Mouse (Mus musculus) MEL-GATA-1-ER (cell line): ENCODE data around the gene Zmiz1.

Source experiments
- DNase-seq: peaks from one replicate; pipeline ENCODE4 v3.0.0-alpha.2; 2012; ENCODE audit warnings: low read depth; ENCODE audit errors: extremely low read depth

Zmiz1 gene

GRCm38 (mm10) chr14:25555848-25556247, 96.9 kb downstream of the Zmiz1 start:
- DNase-seq, result no peak

- DNase-seq, result no peak
These were observed 98.0 kb downstream of the Zmiz1 start for GRCm38 (mm10) chr14:25557014-25557413.

GRCm38 (mm10) chr14:25558479-25558878, 99.5 kb downstream of the Zmiz1 start:
- no peak for DNase-seq

- DNase-seq, result no peak
These were observed 100.9 kb downstream of the Zmiz1 start for GRCm38 (mm10) chr14:25559907-25560306.

- DNase-seq, result no peak
These were observed 101.9 kb downstream of the Zmiz1 start for GRCm38 (mm10) chr14:25560841-25561240.

- no peak for DNase-seq
These were observed 102.7 kb downstream of the Zmiz1 start for GRCm38 (mm10) chr14:25561716-25562115.

- DNase-seq, result no peak
These were observed 103.5 kb downstream of the Zmiz1 start for GRCm38 (mm10) chr14:25562447-25562846.

- DNase-seq, result no peak
These were observed 103.9 kb downstream of the Zmiz1 start for GRCm38 (mm10) chr14:25562909-25563308.

GRCm38 (mm10) chr14:25564577-25564976, 105.6 kb downstream of the Zmiz1 start:
- DNase-seq, result no peak

GRCm38 (mm10) chr14:25565344-25566088, 106.5 kb downstream of the Zmiz1 start:
- peak; percentile 17 for DNase-seq

GRCm38 (mm10) chr14:25567245-25567644, 108.3 kb downstream of the Zmiz1 start:
- DNase-seq, result peak; percentile 23

- no peak for DNase-seq
These were observed 108.9 kb downstream of the Zmiz1 start for GRCm38 (mm10) chr14:25567837-25568236.

- DNase-seq, result no peak
These were observed 115.3 kb downstream of the Zmiz1 start for GRCm38 (mm10) chr14:25574047-25574870.

- no peak for DNase-seq
These were observed 117.7 kb downstream of the Zmiz1 start for GRCm38 (mm10) chr14:25576642-25577041.

- DNase-seq, result no peak
These were observed 118.4 kb downstream of the Zmiz1 start for GRCm38 (mm10) chr14:25577431-25577830.

GRCm38 (mm10) chr14:25579597-25579996, 120.6 kb downstream of the Zmiz1 start:
- no peak for DNase-seq

- no peak for DNase-seq
These were observed 121.4 kb downstream of the Zmiz1 start for GRCm38 (mm10) chr14:25580397-25580796.

GRCm38 (mm10) chr14:25582603-25583002, 123.6 kb downstream of the Zmiz1 start:
- DNase-seq, result no peak

GRCm38 (mm10) chr14:25583899-25584298, 124.9 kb downstream of the Zmiz1 start:
- DNase-seq, result no peak

GRCm38 (mm10) chr14:25585545-25586301, 126.7 kb downstream of the Zmiz1 start:
- no peak for DNase-seq

- DNase-seq, result no peak
These were observed 128.0 kb downstream of the Zmiz1 start for GRCm38 (mm10) chr14:25586846-25587486.
